Comparison of ENCODE assay signal across 20 mouse cellular contexts in genomic region chrX:164173880-164174279, GRCm38 (mm10). TPM values are rescaled to one million over a fixed set of nuclear protein-coding genes. Genes with fewer than 3 reads are reported as not detected.
"Had no signal": no experiment of that assay in that cellular context is flagged by ENCODE, and none has a peak within 500 bp of the region (broad histone marks: within the 10 kb centered on the region; RNA-seq: fewer than 3 reads in every experiment).

No protein-coding gene starts in this region.

- H3K27ac ChIP-seq: liver, embryonic 15.5 days; lung, embryonic 15.5 days; macrophage; midbrain, embryonic 13.5 days; midbrain, embryonic 15.5 days; neural tube, embryonic 12.5 days; stomach, embryonic 15.5 days; stomach, postnatal 0 days had no signal

- H3K27me3 ChIP-seq: lung, embryonic 15.5 days; stomach, embryonic 15.5 days had no signal

- H3K4me3 ChIP-seq: liver, embryonic 15.5 days; lung, embryonic 15.5 days; megakaryocyte, embryonic 14.5 days; midbrain, embryonic 13.5 days; midbrain, embryonic 15.5 days; neural tube, embryonic 12.5 days; stomach, embryonic 15.5 days had no signal

- H3K9me3 ChIP-seq: liver, embryonic 15.5 days; lung, embryonic 15.5 days; megakaryocyte, embryonic 14.5 days; midbrain, embryonic 13.5 days; midbrain, embryonic 15.5 days; neural tube, embryonic 12.5 days; stomach, embryonic 15.5 days had no signal

- H3K4me1 ChIP-seq: liver, embryonic 15.5 days; lung, embryonic 15.5 days; megakaryocyte, embryonic 14.5 days; midbrain, embryonic 13.5 days; midbrain, embryonic 15.5 days; neural tube, embryonic 12.5 days; stomach, embryonic 15.5 days had no signal

- H3K9ac ChIP-seq: liver, embryonic 15.5 days; liver, postnatal 0 days; lung, embryonic 15.5 days; midbrain, embryonic 13.5 days; midbrain, embryonic 15.5 days; neural tube, embryonic 12.5 days; stomach, embryonic 15.5 days had no signal

- ATAC-seq: liver, postnatal 0 days; lung, postnatal 0 days; midbrain, embryonic 13.5 days; midbrain, embryonic 15.5 days had no signal

- DNase-seq: liver, postnatal 0 days; lung, adult 2 months; lung, postnatal 14 days; lung, postnatal 36 days; right cerebral cortex, postnatal 14 days; thymus, adult 18-20 months; thymus, postnatal 14 days; thymus, postnatal 36 days had no signal

- H3K36me3 ChIP-seq: liver, embryonic 15.5 days; lung, embryonic 15.5 days; midbrain, embryonic 13.5 days; midbrain, embryonic 15.5 days; neural tube, embryonic 12.5 days; stomach, embryonic 15.5 days had no signal

RNA-seq across cellular contexts. Expression of gene Ace2, which starts 34.7 kb away (rescaled TPM):
- total RNA-seq: monocyte, adult 5-6 weeks had no signal
- polyA plus RNA-seq: macrophage; neural tube, embryonic 12.5 days; spleen, adult 2 months had no signal
